Mouse (Mus musculus) lung, embryonic 16.5 days (tissue): ENCODE measurements at regions not wholly inside any gene's neighbourhood (a gene's known extent, or its start where the extent isn't known, plus 50 kb on each side); places are given as distances from the start of the nearest gene placed in this dataset.

Source experiments
- ATAC-seq: fragments of 200-750 bp; cut with Nextera tagmentation; 2 replicates; pipeline ENCODE4 v1.8.0; 2017; ENCODE audit warnings: low read depth, mild to moderate bottlenecking, moderate library complexity
- H3K27ac ChIP-seq: fragments of 300-500 bp; sonication (generic); 2 replicates; pipeline ENCODE4 v1.5.1; 2014; ENCODE audit warnings: mild to moderate bottlenecking, control low read depth, low read length
- H3K27me3 ChIP-seq: fragments of 300-500 bp; sonication (generic); 2 replicates; pipeline ENCODE4 v1.6.1; 2014; ENCODE audit warnings: low read depth, low read length, mixed read lengths; ENCODE audit not compliant: control insufficient read depth, insufficient read depth
- H3K36me3 ChIP-seq: fragments of 300-500 bp; sonication (generic); 2 replicates; pipeline ENCODE4 v1.6.1; 2014; ENCODE audit warnings: low read length; ENCODE audit not compliant: control insufficient read depth, insufficient read depth
- H3K4me1 ChIP-seq: fragments of 300-500 bp; sonication (generic); replicated peaks from 2 replicates; pipeline ENCODE4 v1.6.1; 2014; ENCODE audit warnings: low read length, mixed read lengths; ENCODE audit not compliant: control insufficient read depth, insufficient read depth
- H3K4me2 ChIP-seq: fragments of 300-500 bp; sonication (generic); 2 replicates; pipeline ENCODE4 v1.6.1; 2014; ENCODE audit warnings: low read depth, low read length, control low read depth
- H3K4me3 ChIP-seq: fragments of 300-500 bp; sonication (generic); 2 replicates; pipeline ENCODE4 v1.5.1; 2014; ENCODE audit warnings: mild to moderate bottlenecking, low read length, control low read depth
- H3K9ac ChIP-seq: fragments of 300-500 bp; sonication (generic); 2 replicates; pipeline ENCODE4 v1.6.1; 2014; ENCODE audit warnings: low read length, control low read depth
- H3K9me3 ChIP-seq: fragments of 300-500 bp; sonication (generic); 2 replicates; pipeline ENCODE4 v1.6.1; 2016; ENCODE audit warnings: low read length; ENCODE audit not compliant: control insufficient read depth
- WGBS: fragments of 180-500 bp; shearing (Covaris S2); extraction: QIAGEN DNeasy Blood & Tissue Kit; methylation state at CpG from one replicate; pipeline ENCODE4 v1.1.7; 2014; 5-methylcytosine and 5-hydroxymethylcytosine counted together

- H3K36me3 ChIP-seq = no peaks in the 10 kb centered on the region
- ATAC-seq = no peak
- 91% methylated on average over 1 of the region's 1 CpGs for WGBS
- H3K4me1 ChIP-seq = no peaks in the 10 kb centered on the region; the same call in 1 of the 2 replicates
- no peak overlapping the region for H3K4me3 ChIP-seq
- H3K27ac ChIP-seq = no peak overlapping the region
- no peaks in the 10 kb centered on the region for H3K9me3 ChIP-seq
- no peaks in the 10 kb centered on the region for H3K27me3 ChIP-seq
- no peak overlapping the region for H3K9ac ChIP-seq
- no peak overlapping the region for H3K4me2 ChIP-seq
Measured at GRCm38 (mm10) chr3:50692306-50692705, 248.9 kb upstream of the Slc7a11 start.

DNA sequence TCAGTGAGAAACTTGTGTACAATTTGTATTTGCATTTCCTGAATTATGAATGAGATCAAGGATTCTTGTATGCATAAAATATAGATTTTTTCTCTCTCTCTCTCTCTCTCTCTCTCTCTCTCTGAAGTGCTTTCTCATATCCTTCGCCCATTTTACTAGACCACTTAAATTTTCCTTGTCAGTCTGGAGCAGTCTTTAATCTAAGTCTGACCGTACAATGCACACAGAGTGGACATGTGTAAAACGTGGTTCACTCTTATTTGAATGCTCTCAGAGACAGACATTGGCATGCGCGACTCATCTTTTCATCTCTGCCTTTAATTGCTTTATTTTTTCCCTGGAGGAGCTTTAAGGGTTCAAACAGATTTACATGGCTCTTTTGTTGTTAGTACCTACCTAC lies 247.3 kb upstream of the Slc7a11 start:
- ATAC-seq = no peak
- no peak overlapping the region for H3K9ac ChIP-seq
- H3K4me3 ChIP-seq = no peak overlapping the region
- H3K4me1 ChIP-seq = no peaks in the 10 kb centered on the region; the same call in 1 of the 2 replicates
- H3K27ac ChIP-seq = no peak overlapping the region
- no peak overlapping the region for H3K4me2 ChIP-seq
- 76% methylated on average over 5 of the region's 5 CpGs for WGBS
- H3K27me3 ChIP-seq = no peaks in the 10 kb centered on the region
- no peaks in the 10 kb centered on the region for H3K36me3 ChIP-seq
- no peaks in the 10 kb centered on the region for H3K9me3 ChIP-seq

DNA sequence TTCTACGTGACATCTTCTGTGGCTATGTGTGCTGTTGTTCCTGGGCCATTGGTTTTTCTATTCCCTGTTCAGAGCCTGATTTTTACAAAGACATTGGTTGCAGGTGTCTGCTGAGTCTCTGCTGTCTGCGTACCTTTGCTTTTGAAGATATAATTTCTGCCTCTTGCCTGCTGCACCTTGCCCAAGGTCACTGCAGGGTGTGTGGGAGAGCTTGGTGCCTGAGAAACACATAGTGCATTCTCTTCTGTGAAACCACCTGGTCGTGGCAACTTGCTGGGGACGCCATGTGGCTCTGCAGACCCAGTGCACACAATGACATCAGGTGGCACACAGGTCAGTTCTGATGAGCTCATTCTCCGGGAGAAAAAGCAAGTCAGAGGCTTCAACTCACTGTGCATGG lies 246.0 kb upstream of the Slc7a11 start:
- 70% methylated on average over 5 of the region's 5 CpGs for WGBS
- no peak for ATAC-seq

DNA sequence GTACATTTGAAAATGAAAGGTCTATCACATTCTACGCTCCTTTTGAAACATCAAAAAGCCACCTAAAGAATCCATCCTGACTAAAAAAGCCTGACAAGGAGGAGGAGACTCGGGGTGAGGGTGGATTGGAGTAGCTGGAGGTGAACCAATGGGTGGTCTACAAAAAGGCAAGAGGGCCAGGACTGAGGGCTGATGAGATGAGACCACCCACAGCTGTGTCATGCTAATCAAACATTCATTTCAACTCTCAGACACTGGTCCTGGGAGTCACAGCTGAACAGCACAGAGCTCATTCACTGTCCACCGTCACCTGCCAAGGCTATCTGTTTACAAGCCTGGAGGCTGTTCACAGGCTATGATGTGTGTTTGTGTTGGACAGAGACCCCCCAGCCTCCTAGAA lies 244.3 kb upstream of the Slc7a11 start:
- H3K4me3 ChIP-seq = no peak overlapping the region
- no peaks in the 10 kb centered on the region for H3K36me3 ChIP-seq
- no peak overlapping the region for H3K4me2 ChIP-seq
- H3K9me3 ChIP-seq = no peaks in the 10 kb centered on the region
- H3K4me1 ChIP-seq = no peaks in the 10 kb centered on the region
- H3K27me3 ChIP-seq = no peaks in the 10 kb centered on the region
- H3K9ac ChIP-seq = no peak overlapping the region
- ATAC-seq = no peak
- H3K27ac ChIP-seq = no peak overlapping the region
- 49% methylated on average over 3 of the region's 3 CpGs for WGBS

More for the DNA sequence above, 246.0 kb upstream of the Slc7a11 start:
- H3K9ac ChIP-seq = no peak overlapping the region
- no peaks in the 10 kb centered on the region for H3K36me3 ChIP-seq
- no peaks in the 10 kb centered on the region for H3K9me3 ChIP-seq
- H3K4me2 ChIP-seq = no peak overlapping the region
- H3K27me3 ChIP-seq = no peaks in the 10 kb centered on the region
- H3K4me1 ChIP-seq = no peaks in the 10 kb centered on the region; the same call in 1 of the 2 replicates
- H3K4me3 ChIP-seq = no peak overlapping the region
- H3K27ac ChIP-seq = no peak overlapping the region

DNA sequence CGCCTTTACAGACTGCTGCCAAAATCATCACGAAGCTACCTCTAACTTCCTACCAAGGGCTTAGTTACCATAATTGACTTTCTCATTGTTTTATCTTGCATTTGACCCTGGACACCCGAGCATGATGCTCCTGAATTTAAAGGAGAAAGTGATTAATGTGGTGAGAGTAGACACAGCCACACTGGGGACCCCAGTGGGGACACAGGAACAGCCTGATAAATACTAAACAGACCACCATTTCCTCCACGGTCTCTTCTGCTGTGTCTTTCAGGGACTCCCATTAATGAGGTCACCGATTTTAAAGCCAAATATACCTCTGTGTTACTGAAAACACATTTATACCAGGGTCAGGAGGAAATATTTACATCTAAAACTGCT lies 235.2 kb upstream of the Slc7a11 start:
- WGBS = 33% methylated on average over 5 of the region's 5 CpGs

GRCm38 (mm10) chr3:50677953-50678610 lies 234.7 kb upstream of the Slc7a11 start:
- Histone ChIP-seq H3K4me1 (no peaks in the 10 kb centered on the region), H3K9ac (no peak overlapping the region), H3K4me3 (no peak overlapping the region), H3K27me3 (no peaks in the 10 kb centered on the region), H3K36me3 (no peaks in the 10 kb centered on the region), H3K9me3 (no peaks in the 10 kb centered on the region), H3K27ac (no peak overlapping the region), H3K4me2 (no peak overlapping the region)
- no peak for ATAC-seq
- WGBS = 35% methylated on average over 13 of the region's 13 CpGs

More for the DNA sequence above, 235.2 kb upstream of the Slc7a11 start:
- no peak overlapping the region for H3K4me3 ChIP-seq
- no peak overlapping the region for H3K9ac ChIP-seq
- no peak overlapping the region for H3K27ac ChIP-seq
- H3K36me3 ChIP-seq = no peaks in the 10 kb centered on the region
- no peaks in the 10 kb centered on the region for H3K9me3 ChIP-seq
- H3K4me1 ChIP-seq = no peaks in the 10 kb centered on the region
- H3K4me2 ChIP-seq = no peak overlapping the region
- ATAC-seq = no peak
- H3K27me3 ChIP-seq = no peaks in the 10 kb centered on the region

DNA sequence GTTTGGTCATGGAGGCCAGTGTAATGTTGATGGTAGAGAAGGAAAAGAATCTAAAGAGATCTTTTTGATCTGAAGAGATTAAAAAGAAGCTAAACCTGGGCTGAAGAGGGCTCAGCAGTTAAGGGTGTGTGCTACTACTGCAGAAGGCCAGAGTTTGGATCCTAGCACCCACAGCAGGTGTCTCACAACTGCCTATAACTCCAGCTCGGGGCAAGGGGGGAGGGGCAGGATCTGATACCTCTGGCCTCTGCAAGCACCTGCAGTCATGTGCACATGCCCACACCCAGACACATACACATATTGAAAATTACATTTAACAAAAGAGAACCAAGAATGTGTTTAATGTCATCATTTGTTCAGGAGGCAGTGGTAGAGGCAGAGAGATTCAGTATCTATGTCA lies 232.4 kb upstream of the Slc7a11 start:
- no peak for ATAC-seq
- no peak overlapping the region for H3K4me2 ChIP-seq
- no peak overlapping the region for H3K4me3 ChIP-seq
- H3K36me3 ChIP-seq = no peaks in the 10 kb centered on the region
- no peaks in the 10 kb centered on the region for H3K9me3 ChIP-seq
- H3K27me3 ChIP-seq = no peaks in the 10 kb centered on the region
- 67% methylated on average over 1 of the region's 1 CpGs for whole genome bisulfite sequencing
- H3K4me1 ChIP-seq = no peaks in the 10 kb centered on the region
- H3K9ac ChIP-seq = no peak overlapping the region
- no peak overlapping the region for H3K27ac ChIP-seq

- no peaks in the 10 kb centered on the region for H3K27me3 ChIP-seq
- H3K36me3 ChIP-seq = no peaks in the 10 kb centered on the region
- H3K4me3 ChIP-seq = no peak overlapping the region
- H3K9me3 ChIP-seq = no peaks in the 10 kb centered on the region
- H3K4me1 ChIP-seq = no peaks in the 10 kb centered on the region
- no peak overlapping the region for H3K4me2 ChIP-seq
- no peak for ATAC-seq
- H3K27ac ChIP-seq = no peak overlapping the region
- no peak overlapping the region for H3K9ac ChIP-seq
- 54% methylated on average over 4 of the region's 4 CpGs for WGBS
Measured at GRCm38 (mm10) chr3:50674860-50675566, 231.6 kb upstream of the Slc7a11 start.

DNA sequence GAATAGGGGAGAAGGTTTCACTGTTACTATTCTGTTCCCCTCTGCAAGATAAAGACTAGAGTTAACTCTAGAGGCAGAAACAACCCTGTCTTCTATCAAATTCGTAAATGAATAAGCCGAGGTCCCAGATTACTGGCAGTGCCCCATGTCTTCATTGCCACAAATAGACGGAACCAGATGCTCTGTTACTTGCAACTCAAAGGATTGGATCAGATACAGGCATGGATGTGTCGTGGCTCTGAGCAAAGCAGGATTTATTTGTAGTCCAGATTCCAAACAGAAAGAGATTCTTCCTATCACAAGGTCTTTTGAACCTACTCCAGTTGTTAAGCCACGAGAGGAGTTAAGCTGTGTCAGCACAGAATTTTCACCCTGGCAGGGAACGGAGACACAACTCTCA lies 221.9 kb upstream of the Slc7a11 start:
- H3K4me3 ChIP-seq = no peak overlapping the region
- 58% methylated on average over 6 of the region's 6 CpGs for WGBS
- peak; percentile 34; the same call in 1 of the 2 replicates for ATAC-seq

More for the DNA sequence above, 221.9 kb upstream of the Slc7a11 start:
- Histone ChIP-seq H3K9me3 (no peaks in the 10 kb centered on the region), H3K4me2 (no peak overlapping the region), H3K36me3 (no peaks in the 10 kb centered on the region), H3K27me3 (no peaks in the 10 kb centered on the region), H3K9ac (no peak overlapping the region), H3K27ac (no peak overlapping the region), H3K4me1 (no peaks in the 10 kb centered on the region)
